Mouse (Mus musculus): ENCODE results near the gene Serpinb1a. TPM values are rescaled to one million over a fixed set of nuclear protein-coding genes. Genes with fewer than 3 reads are reported as not detected.
A peak's percentile ranks its signal among the peaks of the same experiment; 100 is the strongest.

Gene Serpinb1a
- polyA plus RNA-seq, 1 experiment from 2014 or later, result 1.1 TPM

GRCm38 (mm10) chr13:32831505-32832273 is 19.3 kb downstream of the Serpinb1a start:
- 72% methylated on average over 3 of the region's 3 CpGs for WGBS
- no peak overlapping the region for H3K4me2 ChIP-seq (replicated peaks)
- H3K9ac ChIP-seq, result no peak overlapping the region
- ATAC-seq (ENCODE audit: low FRiP score), result no peak
- H3K9me3 ChIP-seq (replicated peaks), result no peaks in the 10 kb centered on the region
- H3K4me1 ChIP-seq, result no peaks in the 10 kb centered on the region
- H3K27ac ChIP-seq, result no peak overlapping the region
- H3K4me3 ChIP-seq, result no peak overlapping the region
- no peaks in the 10 kb centered on the region for H3K27me3 ChIP-seq
- H3K36me3 ChIP-seq, result no peaks in the 10 kb centered on the region

GRCm38 (mm10) chr13:32828886-32829285 is 22.1 kb downstream of the Serpinb1a start:
- Histone ChIP-seq H3K27me3 (no peaks in the 10 kb centered on the region), H3K4me1 (no peaks in the 10 kb centered on the region), H3K4me2 (replicated peaks) (no peak overlapping the region), H3K4me3 (no peak overlapping the region), H3K9me3 (replicated peaks) (no peaks in the 10 kb centered on the region), H3K36me3 (no peaks in the 10 kb centered on the region), H3K9ac (no peak overlapping the region), H3K27ac (no peak overlapping the region)
- ATAC-seq (ENCODE audit: low FRiP score), result no peak
- WGBS, result 90% methylated on average over 4 of the region's 4 CpGs

- no peaks in the 10 kb centered on the region for H3K36me3 ChIP-seq
- no peak overlapping the region for H3K4me3 ChIP-seq
- no peak overlapping the region for H3K27ac ChIP-seq
- H3K9me3 ChIP-seq (replicated peaks), result no peaks in the 10 kb centered on the region
- H3K9ac ChIP-seq, result no peak overlapping the region
- 58% methylated on average over 4 of the region's 4 CpGs for WGBS
- ATAC-seq (ENCODE audit: low FRiP score), result peak; percentile 52; the same call in 1 of the 2 replicates
- no peaks in the 10 kb centered on the region for H3K27me3 ChIP-seq
- no peaks in the 10 kb centered on the region for H3K4me1 ChIP-seq
- H3K4me2 ChIP-seq (replicated peaks), result no peak overlapping the region
These were observed 23.0 kb downstream of the Serpinb1a start for GRCm38 (mm10) chr13:32827951-32828350.

GRCm38 (mm10) chr13:32827111-32827822 is 23.7 kb downstream of the Serpinb1a start:
- Histone ChIP-seq H3K9me3 (replicated peaks) (no peaks in the 10 kb centered on the region), H3K36me3 (no peaks in the 10 kb centered on the region; the same call in 1 of the 2 replicates), H3K27ac (no peak overlapping the region), H3K9ac (no peak overlapping the region), H3K27me3 (no peaks in the 10 kb centered on the region), H3K4me1 (no peaks in the 10 kb centered on the region), H3K4me3 (no peak overlapping the region), H3K4me2 (replicated peaks) (no peak overlapping the region)
- ATAC-seq (ENCODE audit: low FRiP score), result peak; percentile 19; the same call in 1 of the 2 replicates
- 81% methylated on average over 3 of the region's 3 CpGs for WGBS

- no peak overlapping the region for H3K27ac ChIP-seq
- ATAC-seq (ENCODE audit: low FRiP score), result no peak
- no peaks in the 10 kb centered on the region for H3K27me3 ChIP-seq
- H3K4me1 ChIP-seq, result no peaks in the 10 kb centered on the region
- no peak overlapping the region for H3K9ac ChIP-seq
- WGBS, result 93% methylated on average over 8 of the region's 8 CpGs
- H3K4me3 ChIP-seq, result no peak overlapping the region
- H3K36me3 ChIP-seq, result peaks cover 16% of the 10 kb centered on the region
- no peak overlapping the region for H3K4me2 ChIP-seq (replicated peaks)
- H3K9me3 ChIP-seq (replicated peaks), result no peaks in the 10 kb centered on the region
These were observed 25.4 kb downstream of the Serpinb1a start for GRCm38 (mm10) chr13:32825546-32825945.

- H3K27ac ChIP-seq, result no peak overlapping the region
- no peak overlapping the region for H3K4me3 ChIP-seq
- H3K4me1 ChIP-seq, result no peaks in the 10 kb centered on the region
- no peak for ATAC-seq (ENCODE audit: low FRiP score)
- peaks cover 24% of the 10 kb centered on the region for H3K36me3 ChIP-seq
- H3K27me3 ChIP-seq, result no peaks in the 10 kb centered on the region
- H3K9me3 ChIP-seq (replicated peaks), result no peaks in the 10 kb centered on the region
- no peak overlapping the region for H3K9ac ChIP-seq
- no peak overlapping the region for H3K4me2 ChIP-seq (replicated peaks)
- WGBS, result 82% methylated on average over 6 of the region's 6 CpGs
These were observed 26.3 kb downstream of the Serpinb1a start for GRCm38 (mm10) chr13:32824377-32825330.

GRCm38 (mm10) chr13:32823126-32823525 is 27.9 kb downstream of the Serpinb1a start:
- no peaks in the 10 kb centered on the region for H3K4me1 ChIP-seq
- H3K9me3 ChIP-seq (replicated peaks), result no peaks in the 10 kb centered on the region
- H3K9ac ChIP-seq, result no peak overlapping the region
- H3K4me3 ChIP-seq, result no peak overlapping the region
- no peaks in the 10 kb centered on the region for H3K27me3 ChIP-seq
- ATAC-seq (ENCODE audit: low FRiP score), result no peak
- WGBS, result 82% methylated on average over 6 of the region's 6 CpGs
- peaks cover 37% of the 10 kb centered on the region for H3K36me3 ChIP-seq
- no peak overlapping the region for H3K4me2 ChIP-seq (replicated peaks)
- H3K27ac ChIP-seq, result no peak overlapping the region

GRCm38 (mm10) chr13:32821671-32822070 is 29.3 kb downstream of the Serpinb1a start:
- Histone ChIP-seq H3K27me3 (no peaks in the 10 kb centered on the region), H3K4me3 (no peak overlapping the region), H3K9ac (no peak overlapping the region), H3K4me1 (no peaks in the 10 kb centered on the region), H3K36me3 (peaks cover 49% of the 10 kb centered on the region), H3K27ac (no peak overlapping the region), H3K4me2 (replicated peaks) (no peak overlapping the region), H3K9me3 (replicated peaks) (no peaks in the 10 kb centered on the region)
- 98% methylated on average over 4 of the region's 4 CpGs for WGBS
- ATAC-seq (ENCODE audit: low FRiP score), result no peak

GRCm38 (mm10) chr13:32819926-32820325 is 31.1 kb downstream of the Serpinb1a start:
- Histone ChIP-seq H3K9ac (no peak overlapping the region), H3K4me1 (no peaks in the 10 kb centered on the region), H3K4me2 (replicated peaks) (no peak overlapping the region), H3K4me3 (no peak overlapping the region), H3K36me3 (peaks cover 57% of the 10 kb centered on the region), H3K9me3 (replicated peaks) (no peaks in the 10 kb centered on the region), H3K27me3 (no peaks in the 10 kb centered on the region), H3K27ac (no peak overlapping the region)
- 91% methylated on average over 5 of the region's 5 CpGs for WGBS
- no peak for ATAC-seq (ENCODE audit: low FRiP score)

- Histone ChIP-seq H3K4me2 (replicated peaks) (no peak overlapping the region), H3K9ac (no peak overlapping the region), H3K4me3 (no peak overlapping the region), H3K27ac (no peak overlapping the region), H3K4me1 (no peaks in the 10 kb centered on the region), H3K9me3 (replicated peaks) (no peaks in the 10 kb centered on the region), H3K36me3 (peaks cover 59% of the 10 kb centered on the region), H3K27me3 (no peaks in the 10 kb centered on the region)
- no peak for ATAC-seq (ENCODE audit: low FRiP score)
- WGBS, result 94% methylated on average over 3 of the region's 3 CpGs
These were observed 31.7 kb downstream of the Serpinb1a start for GRCm38 (mm10) chr13:32819241-32819640.

- 63% methylated on average over 3 of the region's 3 CpGs for WGBS
- H3K36me3 ChIP-seq, result peaks cover 28% of the 10 kb centered on the region
- H3K4me1 ChIP-seq, result peaks cover 15% of the 10 kb centered on the region
- H3K27ac ChIP-seq, result no peak overlapping the region
- H3K4me3 ChIP-seq, result no peak overlapping the region
- no peak for ATAC-seq (ENCODE audit: low FRiP score)
- H3K4me2 ChIP-seq (replicated peaks), result no peak overlapping the region
- no peaks in the 10 kb centered on the region for H3K9me3 ChIP-seq (replicated peaks)
- H3K9ac ChIP-seq, result no peak overlapping the region
- no peaks in the 10 kb centered on the region for H3K27me3 ChIP-seq
These were observed 43.4 kb downstream of the Serpinb1a start for GRCm38 (mm10) chr13:32807624-32808023.

GRCm38 (mm10) chr13:32806820-32807219 is 44.2 kb downstream of the Serpinb1a start:
- Histone ChIP-seq H3K9ac (no peak overlapping the region), H3K27ac (no peak overlapping the region), H3K9me3 (replicated peaks) (no peaks in the 10 kb centered on the region), H3K4me1 (peaks cover 15% of the 10 kb centered on the region), H3K36me3 (peaks cover 28% of the 10 kb centered on the region), H3K27me3 (no peaks in the 10 kb centered on the region), H3K4me2 (replicated peaks) (no peak overlapping the region), H3K4me3 (no peak overlapping the region)
- ATAC-seq (ENCODE audit: low FRiP score), result no peak
- 88% methylated on average over 7 of the region's 7 CpGs for WGBS

Measured in hindbrain, embryonic 12.5 days (tissue).